Mouse (Mus musculus): ENCODE data around the gene Ago1. TPM values are rescaled to one million over a fixed set of nuclear protein-coding genes. Genes with fewer than 3 reads are reported as not detected.

The Ago1 gene
- total RNA-seq, 2 experiments from 2014 or later = 48.4 to 49.4 TPM

- DNase-seq (ENCODE audit: low spot score in 2 of 2) = no peak
Observed at GRCm38 (mm10) chr4:126480288-126480687, 11.9 kb upstream of the Ago1 start.

- DNase-seq (ENCODE audit: low spot score in 2 of 2) = no peak
Observed at GRCm38 (mm10) chr4:126473031-126473430, 4.6 kb upstream of the Ago1 start.

GRCm38 (mm10) chr4:126469334-126469733 is 951 bp upstream of the Ago1 start:
- DNase-seq (ENCODE audit: low spot score in 2 of 2) = no peak

- no peak for DNase-seq (ENCODE audit: low spot score in 2 of 2)
Observed at GRCm38 (mm10) chr4:126468925-126469324, 542 bp upstream of the Ago1 start.

- peak; percentile 31 to 51 for DNase-seq (ENCODE audit: low spot score in 2 of 2)
Observed at GRCm38 (mm10) chr4:126467721-126468284, 580 bp downstream of the Ago1 start.

- no peak for DNase-seq (ENCODE audit: low spot score in 2 of 2)
Observed at GRCm38 (mm10) chr4:126466251-126466750, 2.1 kb downstream of the Ago1 start.

GRCm38 (mm10) chr4:126465843-126466242 is 2.5 kb downstream of the Ago1 start:
- no peak for DNase-seq (ENCODE audit: low spot score in 2 of 2)

GRCm38 (mm10) chr4:126464892-126465235 is 3.5 kb downstream of the Ago1 start:
- no peak for DNase-seq (ENCODE audit: low spot score in 2 of 2)

- no peak for DNase-seq (ENCODE audit: low spot score in 2 of 2)
Observed at GRCm38 (mm10) chr4:126464189-126464891, 4.0 kb downstream of the Ago1 start.

GRCm38 (mm10) chr4:126455441-126455840 is 12.9 kb downstream of the Ago1 start:
- no peak for DNase-seq (ENCODE audit: low spot score in 2 of 2)

- no peak for DNase-seq (ENCODE audit: low spot score in 2 of 2)
Observed at GRCm38 (mm10) chr4:126454547-126455254, 13.7 kb downstream of the Ago1 start.

- no peak for DNase-seq (ENCODE audit: low spot score in 2 of 2)
Observed at GRCm38 (mm10) chr4:126450268-126450667, 18.1 kb downstream of the Ago1 start.

GRCm38 (mm10) chr4:126447126-126447525 is 21.3 kb downstream of the Ago1 start:
- no peak for DNase-seq (ENCODE audit: low spot score in 2 of 2)

GRCm38 (mm10) chr4:126444528-126444927 is 23.9 kb downstream of the Ago1 start:
- DNase-seq (ENCODE audit: low spot score in 2 of 2) = no peak

- no peak for DNase-seq (ENCODE audit: low spot score in 2 of 2)
Observed at GRCm38 (mm10) chr4:126438261-126438660, 30.1 kb downstream of the Ago1 start.

GRCm38 (mm10) chr4:126436268-126436667 is 32.1 kb downstream of the Ago1 start:
- no peak for DNase-seq (ENCODE audit: low spot score in 2 of 2)

- no peak for DNase-seq (ENCODE audit: low spot score in 2 of 2)
Observed at GRCm38 (mm10) chr4:126434094-126434493, 34.3 kb downstream of the Ago1 start.

GRCm38 (mm10) chr4:126433175-126433574 is 35.2 kb downstream of the Ago1 start:
- no peak for DNase-seq (ENCODE audit: low spot score in 2 of 2)

GRCm38 (mm10) chr4:126431746-126432145 is 36.6 kb downstream of the Ago1 start:
- no peak for DNase-seq (ENCODE audit: low spot score in 2 of 2)

- DNase-seq (ENCODE audit: low spot score in 2 of 2) = peak; percentile 96 to 98
Observed at GRCm38 (mm10) chr4:126429347-126430079, 38.9 kb downstream of the Ago1 start, which contains the start of gene Ago3. Gene Ago3, minus strand, starts transcription at chr4:126429556.

GRCm38 (mm10) chr4:126428682-126429346 is 39.6 kb downstream of the Ago1 start:
- no peak for DNase-seq (ENCODE audit: low spot score in 2 of 2)
